Comparison of ENCODE assay signal across 10 mouse cellular contexts in genomic region chr4:138676480-138676879, GRCm38 (mm10). TPM values are rescaled to one million over a fixed set of nuclear protein-coding genes. Genes with fewer than 3 reads are reported as not detected.
A peak's percentile ranks its signal among the peaks of the same experiment; 100 is the strongest.
DNase-seq lines count a peak whose midpoint lies in the region; ATAC-seq lines count a peak whose summit lies in the region.
"Had no signal": no experiment of that assay in that cellular context is flagged by ENCODE, and none has a peak within 500 bp of the region (broad histone marks: within the 10 kb centered on the region; RNA-seq: fewer than 3 reads in every experiment).

No protein-coding gene starts in this region.

- no peaks in the 10 kb centered on the region for H3K36me3 ChIP-seq in heart, embryonic 12.5 days
- H3K36me3 ChIP-seq: heart, embryonic 15.5 days had no signal

- ATAC-seq in heart, embryonic 12.5 days (ENCODE audit: insufficient number of reproducible peaks, low FRiP score) = no peak

- no peak overlapping the region for H3K9ac ChIP-seq in heart, embryonic 12.5 days
- H3K9ac ChIP-seq: heart, embryonic 15.5 days had no signal

- H3K9me3 ChIP-seq in heart, embryonic 12.5 days (replicated peaks) = no peaks in the 10 kb centered on the region
- H3K9me3 ChIP-seq: heart, embryonic 15.5 days had no signal

- no peaks in the 10 kb centered on the region for H3K4me1 ChIP-seq in heart, embryonic 12.5 days (replicated peaks)
- H3K4me1 ChIP-seq: megakaryocyte, embryonic 14.5 days had no signal

- intact Hi-C loops in heart, postnatal 10 days (cut with DNase I) = no loop called here

- H3K27ac ChIP-seq in heart, embryonic 12.5 days (ENCODE audit: poor library complexity, severe bottlenecking) = no peak overlapping the region
- H3K27ac ChIP-seq: heart, embryonic 15.5 days had no signal

- H3K4me3 ChIP-seq in heart, embryonic 12.5 days = no peak overlapping the region
- H3K4me3 ChIP-seq: heart, embryonic 15.5 days had no signal

- H3K4me2 ChIP-seq in heart, embryonic 12.5 days = no peak overlapping the region
- H3K4me2 ChIP-seq: heart, embryonic 15.5 days had no signal

- H3K27me3 ChIP-seq in heart, embryonic 12.5 days (replicated peaks) = peaks cover 48% of the 10 kb centered on the region

- 10% methylated on average over 16 of the region's 16 CpGs for WGBS in heart, embryonic 12.5 days

- peak; percentile 22 to 39 for DNase-seq in heart, postnatal 10 days
- peak; percentile 20 for DNase-seq in urinary bladder, postnatal 14 days (ENCODE audit: low spot score)
- no peak for DNase-seq in urinary bladder, postnatal 4 days (ENCODE audit: low spot score in 2 of 2)
- DNase-seq in kidney, postnatal 36 days = peak; percentile 38 to 73
- no peak for DNase-seq in spleen, adult 18-20 months
- no peak for DNase-seq in right cerebral cortex, postnatal 25 days
- DNase-seq in spleen, postnatal 4 days (ENCODE audit: low spot score in 2 of 2) = no peak

RNA-seq across cellular contexts. Expression of gene Vwa5b1, which starts 40.8 kb away (rescaled TPM):
- total RNA-seq in heart, postnatal 10 days (2021) = under 1 TPM in 1 of 2 experiments, not detected in 1; 0.07 TPM
- polyA plus RNA-seq in heart, embryonic 12.5 days (2016; fragmentation: Nextera tagmentation; extraction: Ambion mirVana) = not detected in 2 replicates
- polyA plus RNA-seq: heart, embryonic 15.5 days had no signal

RNA-seq across cellular contexts. Expression of gene Pla2g2c, which starts 48.1 kb away (rescaled TPM):
- not detected for total RNA-seq in heart, postnatal 10 days (2021)
- polyA plus RNA-seq in heart, embryonic 12.5 days (2016; fragmentation: Nextera tagmentation; extraction: Ambion mirVana) = 0.15 and 0.41 TPM in 2 replicates

Comparison
In these comparisons a context has a peak if more than half of its experiments do, and no peak if none do; other contexts are left out.
1. DNase-seq: peak in heart, postnatal 10 days (2 of 2), urinary bladder, postnatal 14 days (single experiment) and kidney, postnatal 36 days (2 of 2); none in urinary bladder, postnatal 4 days (0 of 2), spleen, adult 18-20 months (0 of 2), right cerebral cortex, postnatal 25 days (single experiment) and spleen, postnatal 4 days (0 of 2).